Mouse (Mus musculus) thymus, adult 2 months (tissue): ENCODE results near the gene Agxt2.

ENCODE experiments used
- CTCF ChIP-seq: fragments of 200-500 bp; IDR thresholded peaks from 2 replicates; pipeline ENCODE4 v1.5.1; 2012; ENCODE audit warnings: mild to moderate bottlenecking, control low read depth, low read length, moderate library complexity, borderline replicate concordance; ENCODE audit not compliant: control insufficient read depth, poor library complexity, insufficient read depth; ENCODE audit errors: extremely low read depth
- POLR2A ChIP-seq: fragments of 200-500 bp; IDR thresholded peaks from 2 replicates; pipeline ENCODE4 v1.6.1; 2012; ENCODE audit warnings: mild to moderate bottlenecking, low read length, control low read depth, moderate library complexity; ENCODE audit not compliant: control insufficient read depth, poor library complexity, insufficient read depth; ENCODE audit errors: extremely low read depth

GRCm38 (mm10) chr15:10441493-10441892 is 83.2 kb downstream of the Agxt2 start:
- TF ChIP-seq CTCF (no peak), POLR2A (no peak)
